Mouse (Mus musculus) intestine, embryonic 16.5 days (tissue): ENCODE results near the gene Cyp11a1. TPM values are rescaled to one million over a fixed set of nuclear protein-coding genes. Genes with fewer than 3 reads are reported as not detected.

Experiments used
- ATAC-seq: fragments of 200-750 bp; cut with Nextera tagmentation; 2 replicates; pipeline ENCODE4 v1.8.0; 2017; ENCODE audit warnings: moderate TSS enrichment, moderate library complexity
- H3K27ac ChIP-seq: fragments of 300-500 bp; sonication (generic); 2 replicates; pipeline ENCODE4 v1.5.1; 2014; ENCODE audit warnings: mild to moderate bottlenecking, low read length
- H3K27me3 ChIP-seq: fragments of 300-500 bp; sonication (generic); replicated peaks from 2 replicates; pipeline ENCODE4 v1.6.1; 2014; ENCODE audit warnings: low read length, control low read depth, mixed read lengths; ENCODE audit not compliant: control insufficient read depth, insufficient read depth
- H3K36me3 ChIP-seq: fragments of 300-500 bp; sonication (generic); 2 replicates; pipeline ENCODE4 v1.6.1; 2014; ENCODE audit warnings: low read length, control low read depth; ENCODE audit not compliant: control insufficient read depth, insufficient read depth
- H3K4me1 ChIP-seq: fragments of 300-500 bp; sonication (generic); 2 replicates; pipeline ENCODE4 v1.6.1; 2014; ENCODE audit warnings: low read length, control low read depth, mixed read lengths; ENCODE audit not compliant: control insufficient read depth, insufficient read depth
- H3K4me2 ChIP-seq: fragments of 300-500 bp; sonication (generic); 2 replicates; pipeline ENCODE4 v1.6.1; 2014; ENCODE audit warnings: low read depth, low read length, control low read depth
- H3K4me3 ChIP-seq: fragments of 300-500 bp; sonication (generic); 2 replicates; pipeline ENCODE4 v1.5.1; 2014; ENCODE audit warnings: mild to moderate bottlenecking, low read length
- H3K9ac ChIP-seq: fragments of 300-500 bp; sonication (generic); 2 replicates; pipeline ENCODE4 v1.6.1; 2014; ENCODE audit warnings: low read depth, low read length
- H3K9me3 ChIP-seq: fragments of 300-500 bp; sonication (generic); 2 replicates; pipeline ENCODE4 v1.6.1; 2016; ENCODE audit warnings: low read length, control low read depth; ENCODE audit not compliant: control insufficient read depth
- WGBS: fragments of 180-500 bp; shearing (Covaris S2); extraction: QIAGEN DNeasy Blood & Tissue Kit; methylation state at CpG from one replicate; pipeline ENCODE4 v1.1.7; 2014; 5-methylcytosine and 5-hydroxymethylcytosine counted together
- polyA plus RNA-seq: library from polyadenylated mRNA; unstranded; fragments of >200 nt; fragmentation: Nextera tagmentation; extraction: Ambion mirVana; gene quantifications from 2 replicates; pipeline ENCODE4 v1.2.1, GENCODE M21; 2015

Gene Cyp11a1
- polyA plus RNA-seq, 1 experiment from 2014 or later = 22.4 TPM

DNA sequence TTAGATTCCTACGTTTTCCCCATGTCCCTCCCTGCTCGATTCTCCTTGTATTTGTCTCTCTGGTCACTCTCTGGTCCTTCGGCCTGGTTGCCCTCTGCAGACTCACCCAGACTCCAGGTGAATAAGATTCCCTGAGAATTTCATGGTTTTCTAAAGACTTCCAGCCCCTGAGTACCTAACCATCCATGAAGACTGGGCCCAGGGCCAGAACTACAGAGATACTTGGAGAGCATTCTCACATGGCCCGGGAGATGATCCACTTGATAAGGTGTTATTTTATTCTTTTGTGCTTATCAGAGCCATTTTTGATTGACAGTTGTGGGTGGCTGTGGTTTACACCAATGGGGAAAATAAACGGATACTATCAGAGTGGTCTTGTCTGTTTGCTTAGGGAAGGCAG lies 25.7 kb downstream of the Cyp11a1 start:
- WGBS = 64% methylated on average over 5 of the region's 5 CpGs
- H3K36me3 ChIP-seq = no peaks in the 10 kb centered on the region
- H3K4me2 ChIP-seq = no peak overlapping the region
- no peak overlapping the region for H3K27ac ChIP-seq
- no peaks in the 10 kb centered on the region for H3K4me1 ChIP-seq
- H3K9ac ChIP-seq = no peak overlapping the region
- H3K9me3 ChIP-seq = no peaks in the 10 kb centered on the region
- no peak overlapping the region for H3K4me3 ChIP-seq
- H3K27me3 ChIP-seq = no peaks in the 10 kb centered on the region
- ATAC-seq = no peak

DNA sequence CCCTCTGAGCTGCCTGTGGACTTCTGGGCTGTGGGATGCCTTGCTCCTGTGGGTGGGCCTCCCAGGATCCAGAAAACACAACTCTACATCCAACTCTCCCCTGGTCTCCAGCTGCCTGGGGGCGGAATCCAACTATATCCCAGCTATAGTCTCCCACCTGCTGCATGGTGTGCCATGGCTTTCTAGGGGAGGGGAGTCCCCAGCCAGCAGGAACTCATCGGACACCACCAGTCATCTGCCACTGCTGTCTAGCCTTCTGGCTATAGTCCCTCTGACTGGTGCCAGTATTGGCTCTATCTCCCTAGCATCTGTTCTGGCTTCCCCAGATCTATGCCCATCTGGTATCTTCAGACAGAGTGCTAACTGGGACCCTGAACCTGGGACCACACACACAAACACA lies 29.3 kb downstream of the Cyp11a1 start:
- no peak overlapping the region for H3K4me3 ChIP-seq
- H3K9me3 ChIP-seq = no peaks in the 10 kb centered on the region
- H3K36me3 ChIP-seq = no peaks in the 10 kb centered on the region
- H3K4me2 ChIP-seq = no peak overlapping the region
- 0 out of 2 replicates have a peak, but pooled peaks cover 2% of the 10 kb centered on the region for H3K4me1 ChIP-seq
- H3K27me3 ChIP-seq = no peaks in the 10 kb centered on the region
- no peak for ATAC-seq
- H3K9ac ChIP-seq = no peak overlapping the region
- WGBS = 75% methylated on average over 2 of the region's 2 CpGs
- H3K27ac ChIP-seq = no peak overlapping the region

DNA sequence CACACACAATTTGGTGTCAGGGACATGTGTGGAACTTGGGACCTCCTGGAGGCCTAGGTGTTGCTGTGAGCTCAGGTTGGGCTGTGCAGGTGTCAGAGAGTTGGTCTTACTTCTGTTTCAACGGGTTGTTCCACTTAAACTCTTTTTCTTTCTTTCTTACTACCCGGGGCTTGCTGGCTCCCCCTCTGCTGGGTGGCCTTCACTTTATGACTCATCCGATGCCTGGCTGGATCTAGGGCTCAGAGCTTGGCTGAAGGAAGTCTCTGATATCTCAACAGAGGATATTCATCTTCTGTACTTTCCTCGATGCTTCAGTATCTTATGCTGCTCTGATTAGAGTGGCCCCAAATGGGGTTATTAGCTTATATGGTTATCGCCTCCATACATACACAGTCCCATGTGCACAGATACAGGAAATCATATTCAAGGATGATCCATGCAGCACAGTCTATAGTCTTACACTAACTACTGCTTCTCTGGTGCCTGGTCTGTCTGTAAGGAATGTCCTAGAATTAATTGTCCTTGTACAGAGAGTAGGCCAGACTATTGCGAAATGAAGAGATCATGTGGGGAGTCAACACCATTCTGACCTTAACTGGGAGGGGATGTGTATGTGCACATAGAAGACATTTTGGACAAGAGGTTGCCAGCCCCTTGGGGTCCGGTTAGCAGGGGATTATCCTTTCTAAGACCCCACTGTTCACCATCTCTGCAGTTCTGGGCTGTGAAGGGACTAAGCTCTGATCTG lies 29.9 kb downstream of the Cyp11a1 start:
- no peak overlapping the region for H3K4me2 ChIP-seq
- H3K36me3 ChIP-seq = no peaks in the 10 kb centered on the region
- no peak overlapping the region for H3K9ac ChIP-seq
- WGBS = 53% methylated on average over 7 of the region's 7 CpGs
- H3K9me3 ChIP-seq = no peaks in the 10 kb centered on the region
- no peaks in the 10 kb centered on the region for H3K27me3 ChIP-seq
- no peak for ATAC-seq
- H3K4me1 ChIP-seq = 0 out of 2 replicates have a peak, but pooled peaks cover 2% of the 10 kb centered on the region
- H3K27ac ChIP-seq = no peak overlapping the region
- H3K4me3 ChIP-seq = no peak overlapping the region

DNA sequence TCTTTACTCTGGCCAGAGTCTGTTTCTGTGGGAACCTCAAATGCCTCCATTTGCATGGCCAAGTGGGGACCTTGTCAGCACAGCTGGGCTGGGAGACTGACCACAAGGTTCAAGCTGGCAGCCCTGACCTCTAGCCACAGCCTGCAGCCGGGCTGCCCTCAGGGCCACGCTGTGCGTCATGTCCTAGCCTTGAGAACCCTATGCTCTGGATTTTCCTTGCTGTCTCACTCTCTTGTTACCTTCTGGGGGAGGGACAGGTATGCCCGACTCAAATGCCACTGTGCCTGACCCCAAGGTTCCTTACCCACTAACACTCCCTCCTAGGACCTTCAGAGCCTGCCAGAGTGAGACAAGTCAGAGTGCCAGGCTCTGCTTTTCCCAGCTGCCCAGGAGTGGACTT lies 30.8 kb downstream of the Cyp11a1 start:
- no peak overlapping the region for H3K27ac ChIP-seq
- H3K4me3 ChIP-seq = no peak overlapping the region
- H3K9ac ChIP-seq = no peak overlapping the region
- no peaks in the 10 kb centered on the region for H3K27me3 ChIP-seq
- H3K9me3 ChIP-seq = no peaks in the 10 kb centered on the region
- H3K4me1 ChIP-seq = 0 out of 2 replicates have a peak, but pooled peaks cover 2% of the 10 kb centered on the region
- no peak for ATAC-seq
- H3K4me2 ChIP-seq = no peak overlapping the region
- H3K36me3 ChIP-seq = no peaks in the 10 kb centered on the region
- 79% methylated on average over 4 of the region's 4 CpGs for WGBS

DNA sequence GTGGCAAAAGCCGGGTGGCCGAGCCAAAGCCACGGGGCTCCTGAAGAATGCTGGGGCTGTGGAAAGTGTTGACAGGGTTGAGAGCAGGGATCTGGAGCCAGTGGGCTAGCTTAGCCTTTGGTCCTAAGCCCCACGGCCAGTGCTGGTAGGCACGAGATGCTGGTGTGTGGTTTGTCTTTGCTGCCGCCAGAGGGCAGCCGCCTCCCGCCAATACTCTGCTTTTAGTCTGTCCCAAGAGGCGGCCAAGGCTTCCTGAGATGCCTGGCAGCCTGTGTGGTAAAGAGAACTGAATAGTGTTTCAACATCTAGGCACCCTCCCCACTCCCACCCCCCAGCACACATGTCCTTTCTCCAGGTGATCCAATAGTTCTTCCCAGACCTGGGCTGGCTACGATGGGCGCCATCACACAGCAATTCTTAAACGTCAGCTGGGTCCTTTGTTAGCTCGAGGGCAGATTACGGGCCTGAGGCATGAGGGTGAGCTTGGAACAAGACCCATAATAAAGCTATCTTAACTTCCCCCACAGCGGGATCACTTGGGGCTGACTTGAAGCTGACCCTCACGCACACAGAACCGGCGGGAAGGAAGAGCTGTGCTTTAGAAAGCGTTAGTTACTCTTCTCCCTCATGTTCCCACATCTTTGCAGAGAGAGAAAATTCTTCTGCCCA lies 32.4 kb downstream of the Cyp11a1 start:
- Histone ChIP-seq H3K9ac (no peak overlapping the region), H3K27ac (no peak overlapping the region), H3K9me3 (no peaks in the 10 kb centered on the region), H3K27me3 (no peaks in the 10 kb centered on the region), H3K4me1 (peaks cover 5% of the 10 kb centered on the region; the same call in 1 of the 2 replicates), H3K4me3 (no peak overlapping the region), H3K4me2 (no peak overlapping the region), H3K36me3 (no peaks in the 10 kb centered on the region)
- ATAC-seq = peak; percentile 60; the same call in 1 of the 2 replicates
- WGBS = 36% methylated on average over 19 of the region's 19 CpGs

DNA sequence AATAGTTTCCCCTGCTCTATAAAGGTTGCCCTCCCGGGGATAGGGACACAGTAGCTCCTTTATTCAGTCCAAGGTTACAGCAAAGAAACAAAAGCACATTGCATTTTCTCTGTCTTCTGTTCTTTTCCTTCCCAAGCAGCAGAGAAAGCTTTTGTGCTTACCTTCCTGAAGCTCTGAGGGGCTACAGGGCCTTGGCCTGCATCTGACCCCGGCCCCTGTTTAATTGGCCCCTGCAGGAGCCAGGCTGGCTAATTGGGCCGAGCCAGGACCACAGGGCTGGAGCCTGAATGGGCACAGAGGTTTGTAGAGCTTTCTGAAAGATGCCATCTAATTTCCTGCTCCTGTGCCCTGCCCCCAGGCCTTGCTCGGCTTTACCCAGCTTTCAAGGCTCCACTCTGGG lies 34.8 kb downstream of the Cyp11a1 start:
- H3K4me1 ChIP-seq = peaks cover 9% of the 10 kb centered on the region

DNA sequence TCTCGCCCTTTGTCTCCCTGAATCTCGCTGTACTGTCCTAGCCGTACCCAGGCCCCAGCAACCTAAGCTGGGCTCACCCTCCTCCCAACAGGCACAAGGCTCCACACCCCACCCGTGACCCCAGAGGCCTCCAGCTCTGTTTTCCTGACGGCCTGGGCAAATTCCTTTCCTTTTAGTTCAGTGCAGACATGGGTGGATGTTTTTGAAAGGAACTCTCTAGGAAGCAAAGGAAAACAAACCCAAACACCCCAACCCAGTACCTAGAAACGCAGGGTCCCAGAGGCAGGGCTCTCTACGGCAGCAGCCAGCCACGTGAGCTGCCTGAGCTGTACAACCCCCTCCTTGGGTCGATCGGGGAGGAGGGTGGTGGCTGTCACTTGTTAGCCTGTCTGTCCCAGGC lies 36.2 kb downstream of the Cyp11a1 start:
- no peak overlapping the region for H3K9ac ChIP-seq
- H3K9me3 ChIP-seq = no peaks in the 10 kb centered on the region
- no peak overlapping the region for H3K4me3 ChIP-seq
- H3K4me2 ChIP-seq = no peak overlapping the region
- WGBS = 39% methylated on average over 10 of the region's 10 CpGs
- no peaks in the 10 kb centered on the region for H3K36me3 ChIP-seq
- H3K27ac ChIP-seq = no peak overlapping the region
- H3K27me3 ChIP-seq = no peaks in the 10 kb centered on the region
- peaks cover 9% of the 10 kb centered on the region for H3K4me1 ChIP-seq
- no peak for ATAC-seq

More for the DNA sequence above, 34.8 kb downstream of the Cyp11a1 start:
- 51% methylated on average over 4 of the region's 4 CpGs for WGBS
- H3K4me3 ChIP-seq = no peak overlapping the region
- no peak overlapping the region for H3K9ac ChIP-seq
- no peaks in the 10 kb centered on the region for H3K36me3 ChIP-seq
- no peak overlapping the region for H3K4me2 ChIP-seq
- no peaks in the 10 kb centered on the region for H3K9me3 ChIP-seq
- H3K27me3 ChIP-seq = no peaks in the 10 kb centered on the region
- H3K27ac ChIP-seq = no peak overlapping the region
- ATAC-seq = no peak

DNA sequence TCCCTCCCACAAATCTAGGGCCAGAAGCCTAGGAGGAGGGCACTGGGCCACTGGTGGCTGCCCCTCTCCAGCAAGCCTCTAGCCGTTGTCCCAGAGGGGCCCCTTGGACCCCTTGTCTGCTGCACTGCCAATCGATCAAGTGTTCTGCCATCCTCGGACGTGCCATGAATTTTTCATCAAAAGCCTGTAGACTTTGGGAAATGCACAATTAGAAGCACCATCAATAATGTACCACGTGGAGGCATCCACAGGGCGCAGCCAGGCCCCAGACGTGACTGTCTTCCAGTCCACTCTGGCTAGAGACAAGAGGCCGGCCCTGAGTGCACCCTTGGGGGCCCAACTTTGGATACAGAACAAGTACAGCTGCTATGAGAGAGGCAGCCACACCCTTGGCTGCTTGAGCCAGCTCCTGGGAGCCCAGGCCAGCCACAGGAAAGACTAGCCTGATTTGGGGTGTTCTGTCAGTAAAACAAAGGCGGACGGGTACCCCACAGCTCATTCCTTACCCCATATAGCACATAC lies 37.3 kb downstream of the Cyp11a1 start:
- no peak for ATAC-seq

DNA sequence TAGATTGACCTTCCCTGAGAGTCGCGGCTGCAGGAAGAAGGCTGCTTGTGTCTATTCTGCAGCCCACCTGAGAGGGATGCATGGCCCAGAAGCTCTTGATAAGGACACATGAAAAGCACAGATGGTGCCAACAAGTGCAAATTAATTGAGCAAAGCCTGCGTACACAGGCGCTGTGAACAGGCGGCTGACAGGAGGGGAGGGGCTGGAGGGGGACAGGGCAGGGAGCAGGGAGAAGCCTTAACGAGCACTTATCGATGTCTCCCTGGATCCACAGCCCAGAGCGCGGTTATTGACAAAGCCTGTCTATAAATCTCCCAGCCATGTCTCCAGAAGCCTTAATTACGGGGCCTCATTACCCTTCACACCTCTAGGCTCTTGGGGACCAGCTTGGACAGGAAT lies 38.6 kb downstream of the Cyp11a1 start:
- WGBS = 25% methylated on average over 10 of the region's 10 CpGs
- H3K4me3 ChIP-seq = no peak overlapping the region
- H3K9ac ChIP-seq = no peak overlapping the region
- H3K36me3 ChIP-seq = no peaks in the 10 kb centered on the region
- H3K4me2 ChIP-seq = no peak overlapping the region
- no peaks in the 10 kb centered on the region for H3K27me3 ChIP-seq
- no peak overlapping the region for H3K27ac ChIP-seq
- no peaks in the 10 kb centered on the region for H3K9me3 ChIP-seq
- ATAC-seq = no peak
- peaks cover 7% of the 10 kb centered on the region for H3K4me1 ChIP-seq

More for the DNA sequence above, 37.3 kb downstream of the Cyp11a1 start:
- Histone ChIP-seq H3K36me3 (no peaks in the 10 kb centered on the region), H3K4me3 (no peak overlapping the region), H3K27me3 (no peaks in the 10 kb centered on the region), H3K9ac (no peak overlapping the region), H3K4me1 (peaks cover 9% of the 10 kb centered on the region), H3K9me3 (no peaks in the 10 kb centered on the region), H3K27ac (no peak overlapping the region), H3K4me2 (no peak overlapping the region)
- 82% methylated on average over 10 of the region's 10 CpGs for WGBS
